Mouse (Mus musculus): ENCODE data around the gene Myb. TPM values are rescaled to one million over a fixed set of nuclear protein-coding genes. Genes with fewer than 3 reads are reported as not detected.

Myb gene
- polyA plus RNA-seq, 1 experiment from 2014 or later = 2.0 TPM

DNA sequence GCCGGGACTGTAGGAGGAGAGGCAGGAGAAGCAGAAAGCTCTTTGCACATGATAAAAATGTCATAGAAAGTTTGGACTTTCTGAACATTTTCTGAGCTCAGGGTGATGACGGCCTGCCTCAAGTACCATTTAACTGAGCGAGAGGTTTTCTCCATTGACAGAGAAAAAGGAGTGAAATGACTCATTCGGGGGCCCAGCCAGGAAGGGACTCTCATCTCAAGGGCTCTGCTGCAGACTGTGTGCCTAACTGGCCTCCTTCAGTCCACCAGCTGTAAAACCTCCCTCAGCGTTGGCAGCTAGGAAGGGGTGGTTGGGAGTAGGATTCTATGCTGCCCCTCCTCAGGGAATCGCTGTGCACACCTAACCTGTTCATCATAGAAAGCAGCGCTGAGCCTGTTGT lies 61.3 kb downstream of the Myb start:
- Histone ChIP-seq H3K4me1 (replicated peaks; ENCODE audit: control insufficient read depth, insufficient read depth) (no peaks in the 10 kb centered on the region), H3K36me3 (ENCODE audit: control insufficient read depth, insufficient read depth, low read length) (no peaks in the 10 kb centered on the region), H3K4me3 (ENCODE audit: low read depth, low read length) (no peak overlapping the region), H3K27me3 (ENCODE audit: control insufficient read depth, insufficient read depth, low read length) (no peaks in the 10 kb centered on the region), H3K9ac (ENCODE audit: low read length) (no peak overlapping the region), H3K4me2 (replicated peaks; ENCODE audit: low read depth) (no peak overlapping the region), H3K9me3 (ENCODE audit: control insufficient read depth, low read length) (no peaks in the 10 kb centered on the region), H3K27ac (replicated peaks) (no peak overlapping the region)
- no peak for DNase-seq (ENCODE audit: low spot score)
- 60% methylated on average over 7 of the region's 7 CpGs for whole genome bisulfite sequencing
- no peak for ATAC-seq (ENCODE audit: low FRiP score, low TSS enrichment)
- TF ChIP-seq CTCF (IDR thresholded peaks at IDR 0.05; ENCODE audit: low read depth) = no peak
- TF ChIP-seq EP300 (optimal IDR thresholded peaks at IDR 0.05) = no peak

DNA sequence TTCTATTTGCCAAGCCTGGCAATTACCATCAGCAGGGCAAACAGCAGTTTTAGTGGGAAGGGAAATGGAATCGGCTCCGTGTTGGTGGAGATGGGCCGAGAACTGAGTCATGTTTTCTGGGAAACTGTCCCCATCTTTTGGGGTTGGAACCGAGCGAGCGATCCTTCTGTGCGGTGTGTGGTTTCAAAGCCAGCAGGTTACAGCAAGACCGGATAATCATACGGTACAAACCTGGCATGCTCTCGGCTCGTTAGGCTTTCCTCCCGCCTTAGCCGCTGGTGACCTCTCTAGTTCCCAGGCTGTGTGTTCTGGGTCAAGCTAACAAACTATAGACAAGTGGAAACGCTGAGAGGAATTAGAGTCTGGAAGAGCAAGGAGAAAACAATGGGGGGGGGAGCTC lies 65.2 kb downstream of the Myb start:
- Histone ChIP-seq H3K27ac (replicated peaks) (no peak overlapping the region), H3K9ac (ENCODE audit: low read length) (no peak overlapping the region), H3K4me1 (replicated peaks; ENCODE audit: control insufficient read depth, insufficient read depth) (no peaks in the 10 kb centered on the region), H3K36me3 (ENCODE audit: control insufficient read depth, insufficient read depth, low read length) (no peaks in the 10 kb centered on the region), H3K4me2 (replicated peaks; ENCODE audit: low read depth) (no peak overlapping the region), H3K4me3 (ENCODE audit: low read depth, low read length) (no peak overlapping the region), H3K27me3 (ENCODE audit: control insufficient read depth, insufficient read depth, low read length) (no peaks in the 10 kb centered on the region), H3K9me3 (ENCODE audit: control insufficient read depth, low read length) (no peaks in the 10 kb centered on the region)
- TF ChIP-seq EP300 (optimal IDR thresholded peaks at IDR 0.05) (no peak), CTCF (IDR thresholded peaks at IDR 0.05; ENCODE audit: low read depth) (no peak)
- DNase-seq (ENCODE audit: low spot score) = no peak
- 86% methylated on average over 14 of the region's 14 CpGs for WGBS
- ATAC-seq (ENCODE audit: low FRiP score, low TSS enrichment) = no peak

DNA sequence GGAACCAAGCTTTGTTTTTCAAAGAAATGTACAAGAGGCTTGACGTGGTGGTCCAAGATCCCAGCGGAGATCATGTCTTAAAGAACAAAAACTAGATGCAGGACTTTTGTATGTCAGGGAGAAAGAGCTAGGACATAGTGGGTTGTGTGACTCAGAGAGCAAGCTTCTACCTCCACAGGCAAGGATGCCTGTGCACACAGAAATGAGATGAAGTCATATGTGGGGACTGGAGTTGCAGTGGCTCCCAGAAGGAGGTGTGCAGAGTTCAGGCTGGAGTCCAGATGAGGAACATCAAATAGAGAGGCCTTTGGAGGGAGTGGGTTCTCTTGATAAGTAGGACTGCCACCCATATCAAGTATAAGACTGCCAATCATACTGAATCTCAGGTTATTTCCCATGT lies 65.9 kb downstream of the Myb start:
- H3K9me3 ChIP-seq (ENCODE audit: control insufficient read depth, low read length) = no peaks in the 10 kb centered on the region
- H3K4me3 ChIP-seq (ENCODE audit: low read depth, low read length) = no peak overlapping the region
- TF ChIP-seq CTCF (IDR thresholded peaks at IDR 0.05; ENCODE audit: low read depth) = no peak
- no peak for TF ChIP-seq EP300 (optimal IDR thresholded peaks at IDR 0.05)
- 90% methylated on average over 2 of the region's 2 CpGs for WGBS
- no peaks in the 10 kb centered on the region for H3K36me3 ChIP-seq (ENCODE audit: control insufficient read depth, insufficient read depth, low read length)
- H3K4me1 ChIP-seq (replicated peaks; ENCODE audit: control insufficient read depth, insufficient read depth) = no peaks in the 10 kb centered on the region
- no peaks in the 10 kb centered on the region for H3K27me3 ChIP-seq (ENCODE audit: control insufficient read depth, insufficient read depth, low read length)
- DNase-seq (ENCODE audit: low spot score) (no peak), ATAC-seq (ENCODE audit: low FRiP score, low TSS enrichment) (peak; percentile 64; the same call in 1 of the 2 replicates)
- no peak overlapping the region for H3K9ac ChIP-seq (ENCODE audit: low read length)
- H3K4me2 ChIP-seq (replicated peaks; ENCODE audit: low read depth) = no peak overlapping the region
- H3K27ac ChIP-seq (replicated peaks) = 0 out of 2 replicates have a peak overlapping the region, but pooled peaks have one; percentile 20

DNA sequence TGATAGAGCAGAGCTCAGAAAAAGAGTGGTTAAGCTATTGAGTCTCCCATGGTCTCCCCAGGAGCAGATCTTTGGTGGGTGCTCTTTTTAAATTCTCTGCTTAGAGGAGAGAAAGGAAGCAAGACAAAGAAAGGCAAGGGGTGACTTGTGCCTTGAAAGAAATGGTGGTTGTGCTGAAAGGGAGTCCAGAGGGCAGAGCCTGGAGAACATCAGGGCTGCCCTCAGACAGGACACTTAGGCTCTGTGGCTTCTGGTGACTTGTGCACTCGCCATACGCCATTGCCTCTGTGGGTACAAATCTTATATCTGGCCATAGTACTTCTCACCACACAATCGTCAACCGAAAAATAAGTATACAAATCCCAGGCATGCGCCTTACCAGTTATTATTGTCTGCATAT lies 67.5 kb downstream of the Myb start:
- WGBS = 82% methylated on average over 5 of the region's 5 CpGs
- ATAC-seq (ENCODE audit: low FRiP score, low TSS enrichment) = no peak
- TF ChIP-seq CTCF (IDR thresholded peaks at IDR 0.05; ENCODE audit: low read depth) = no peak
- no peak for TF ChIP-seq EP300 (optimal IDR thresholded peaks at IDR 0.05)

DNA sequence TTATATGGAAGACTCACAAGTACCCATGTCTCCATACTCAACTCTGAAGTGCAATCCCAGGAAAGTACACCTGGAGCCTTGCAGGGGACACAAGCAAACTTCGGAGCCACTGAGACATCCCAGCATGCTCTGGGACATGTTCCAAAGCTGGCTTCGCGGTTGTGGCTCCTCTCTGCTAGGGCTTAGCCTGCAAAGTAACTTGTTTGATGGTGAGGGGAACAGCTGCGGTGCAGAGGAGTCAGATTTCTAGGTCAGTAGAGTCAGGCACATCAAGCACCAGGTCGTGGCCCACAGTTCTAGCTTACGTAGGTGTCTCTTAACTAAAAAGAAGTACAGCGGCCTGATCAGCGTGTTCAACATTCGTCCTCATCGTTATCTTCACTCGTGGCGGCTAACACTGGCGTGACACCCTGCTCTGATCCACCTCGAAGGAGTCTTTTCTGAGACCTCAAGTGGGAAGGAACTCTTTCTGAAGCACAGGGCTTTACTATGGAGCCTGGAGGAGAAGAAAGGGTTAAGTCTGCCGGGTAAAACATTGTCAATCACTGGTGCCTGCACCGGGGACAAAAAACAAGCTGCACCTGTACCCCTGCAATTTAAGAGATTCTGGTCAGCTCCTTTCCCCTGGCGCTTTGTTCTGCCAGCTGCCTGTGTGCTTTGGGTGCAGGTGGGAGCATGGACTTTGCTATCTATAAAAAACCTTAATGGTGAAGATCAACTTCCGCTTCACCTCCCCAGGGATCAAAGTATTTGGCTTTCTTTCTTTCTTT lies 68.1 kb downstream of the Myb start:
- H3K4me3 ChIP-seq (ENCODE audit: low read depth, low read length) = no peak overlapping the region
- H3K36me3 ChIP-seq (ENCODE audit: control insufficient read depth, insufficient read depth, low read length) = no peaks in the 10 kb centered on the region
- TF ChIP-seq EP300 (optimal IDR thresholded peaks at IDR 0.05) (no peak), CTCF (IDR thresholded peaks at IDR 0.05; ENCODE audit: low read depth) (no peak)
- 48% methylated on average over 18 of the region's 18 CpGs for WGBS
- no peak overlapping the region for H3K9ac ChIP-seq (ENCODE audit: low read length)
- ATAC-seq (ENCODE audit: low FRiP score, low TSS enrichment) (peak; percentile 58; the same call in 1 of the 2 replicates), DNase-seq (ENCODE audit: low spot score) (peak; percentile 58)
- no peaks in the 10 kb centered on the region for H3K9me3 ChIP-seq (ENCODE audit: control insufficient read depth, low read length)
- H3K4me2 ChIP-seq (replicated peaks; ENCODE audit: low read depth) = no peak overlapping the region
- H3K27me3 ChIP-seq (ENCODE audit: control insufficient read depth, insufficient read depth, low read length) = no peaks in the 10 kb centered on the region
- H3K27ac ChIP-seq (replicated peaks) = peak overlapping the region; percentile 70; the same call in 1 of the 2 replicates
- no peaks in the 10 kb centered on the region for H3K4me1 ChIP-seq (replicated peaks; ENCODE audit: control insufficient read depth, insufficient read depth)

More for the DNA sequence above, 67.5 kb downstream of the Myb start:
- H3K4me2 ChIP-seq (replicated peaks; ENCODE audit: low read depth) = no peak overlapping the region
- H3K27me3 ChIP-seq (ENCODE audit: control insufficient read depth, insufficient read depth, low read length) = no peaks in the 10 kb centered on the region
- no peaks in the 10 kb centered on the region for H3K4me1 ChIP-seq (replicated peaks; ENCODE audit: control insufficient read depth, insufficient read depth)
- no peak overlapping the region; the same call in 1 of the 2 replicates for H3K27ac ChIP-seq (replicated peaks)
- DNase-seq (ENCODE audit: low spot score) = no peak
- no peak overlapping the region for H3K4me3 ChIP-seq (ENCODE audit: low read depth, low read length)
- no peaks in the 10 kb centered on the region for H3K9me3 ChIP-seq (ENCODE audit: control insufficient read depth, low read length)
- H3K36me3 ChIP-seq (ENCODE audit: control insufficient read depth, insufficient read depth, low read length) = no peaks in the 10 kb centered on the region
- H3K9ac ChIP-seq (ENCODE audit: low read length) = no peak overlapping the region
